Mouse (Mus musculus) megakaryocyte, adult 5-6 weeks (primary cell): Measurements from ENCODE around the gene Gm10406. TPM values are rescaled to one million over a fixed set of nuclear protein-coding genes. Genes with fewer than 3 reads are reported as not detected.
"Not testable (repeated sequence)": the region's sequence is repeated elsewhere in the genome, so short reads cannot be mapped to it uniquely, and the experiment has no call there.

Experiments used
- ATAC-seq: 2 replicates; pipeline ENCODE4 v1.8.0; 2016; ENCODE audit warnings: mild to moderate bottlenecking, inconsistent platforms; ENCODE audit not compliant: poor library complexity, severe bottlenecking
- total RNA-seq, 2 experiments: library from RNA; stranded (forward) in 1 of 2; stranded (reverse) in 1 of 2; fragments of 153-499, 151-499 nt in 1 of 2; fragments of 221-1000, 200-1000 nt in 1 of 2; gene quantifications; 2 replicates each; pipeline versions ENCODE4 v1.2.3 to v1.2.4; 2015 to 2017

The Gm10406 gene
- total RNA-seq (2015) (not detected in 2 replicates), total RNA-seq (2017) (not detected in 2 replicates)

DNA sequence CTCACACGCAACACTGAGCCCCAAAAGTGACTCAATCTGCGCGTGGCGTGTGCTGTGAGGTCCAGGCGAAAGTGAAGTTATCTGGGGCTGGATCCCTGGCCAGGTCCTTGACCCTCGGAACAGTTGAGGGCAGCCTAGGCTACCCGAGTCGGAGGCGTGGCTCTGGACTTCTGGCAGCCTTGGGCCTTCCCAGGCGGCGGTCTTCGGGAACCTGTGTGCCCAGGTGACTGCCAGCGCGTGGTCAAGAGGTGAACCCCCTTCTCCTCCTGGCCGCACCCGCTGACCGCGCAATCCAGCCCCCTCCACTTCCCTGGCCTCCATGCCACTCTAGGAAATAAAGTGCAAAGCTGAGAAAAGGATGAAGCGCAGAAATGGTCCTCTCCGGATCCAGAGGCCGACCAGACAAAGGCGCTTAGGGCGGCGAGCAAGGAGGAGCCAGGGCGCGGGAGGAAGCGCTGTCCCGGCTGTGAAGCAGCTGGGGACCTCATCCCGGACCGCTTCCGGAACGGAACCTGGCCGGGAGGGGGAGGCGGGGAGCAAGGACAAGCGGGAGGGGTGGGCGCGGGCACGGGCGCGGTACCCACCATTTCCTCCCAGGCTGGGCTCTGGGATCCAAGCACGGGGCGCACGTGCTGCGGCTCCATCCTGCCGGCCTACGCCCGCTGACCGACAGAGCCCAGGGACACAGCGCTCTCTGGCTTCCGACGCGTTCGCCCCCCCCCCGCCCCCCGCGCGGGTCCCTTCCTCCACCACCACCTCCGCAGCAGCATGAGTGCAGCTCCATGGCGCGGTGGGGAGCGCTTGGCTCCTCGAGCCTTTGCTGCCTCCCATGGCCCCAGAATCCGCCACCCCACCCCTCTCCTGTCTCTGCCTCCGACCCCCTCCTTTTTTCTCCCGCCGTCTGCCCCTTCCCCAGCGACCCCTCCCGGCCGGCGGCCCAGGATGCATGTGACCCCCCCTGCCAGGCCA, at the start of gene Gm10406:
Gene Gm10406, minus strand, starts transcription at position 669 of the 969 bp plus-strand sequence.
- not testable (repeated sequence) for ATAC-seq

- not testable (repeated sequence) for ATAC-seq
Observed at GRCm38 (mm10) chr14:7044870-7045269, 17.6 kb upstream of the Gm10406 start, which contains the start of gene Gm3685. TSS of gene Gm3685 (minus strand) at chr14:7044970.

DNA sequence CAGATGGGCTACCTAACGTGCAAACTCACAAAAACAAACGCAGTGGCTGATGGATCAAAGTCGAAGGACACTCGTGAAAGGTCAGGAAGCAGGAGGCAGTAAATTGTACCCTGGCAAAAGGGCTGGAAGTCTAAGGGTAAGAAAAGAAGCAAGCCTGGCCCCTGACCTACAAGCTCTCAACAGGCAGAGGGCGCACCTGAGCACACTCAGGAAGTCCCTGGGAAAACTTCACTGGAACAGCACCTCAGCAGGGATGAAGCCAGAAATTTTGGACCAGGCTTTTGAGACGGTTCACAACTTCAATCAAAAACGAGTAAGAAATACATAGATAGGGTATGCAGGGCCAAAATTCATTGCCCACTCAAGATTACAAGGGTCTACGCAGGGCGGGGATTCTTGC, 975 bp downstream of the Gm10406 start:
- ATAC-seq, result not testable (repeated sequence)

DNA sequence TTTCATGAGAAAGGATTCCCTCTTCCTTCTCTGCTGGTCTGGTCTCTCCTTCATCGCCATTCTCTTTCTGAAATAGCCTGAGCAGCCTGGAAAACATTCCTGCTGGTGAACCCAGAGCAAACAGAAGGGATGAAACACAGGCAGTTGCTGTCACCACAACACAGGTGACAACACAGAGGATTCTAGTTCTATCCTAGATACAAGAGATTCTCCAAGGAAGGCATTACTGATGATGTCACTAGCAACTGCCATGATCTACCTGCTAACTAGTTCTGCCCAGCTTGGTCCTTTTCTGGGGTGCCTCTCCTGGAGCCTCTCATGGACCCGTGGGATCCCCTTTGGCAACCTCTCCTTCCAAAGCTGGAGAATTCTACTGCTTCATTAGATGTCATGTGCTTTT, 53.5 kb downstream of the Gm10406 start, which contains the start of gene Gm6356:
Gene Gm6356, minus strand, starts transcription at position 101 of the 400 bp plus-strand sequence.
- ATAC-seq, result not testable (repeated sequence)

Other genes starting within 250 kb of the Gm10406 start
- gene Gm3642, start 187.1 kb downstream of the Gm10406 start, total RNA-seq (2015), result not detected in 2 replicates
- not detected in 2 replicates for gene Gm3642, start 187.1 kb downstream of the Gm10406 start, total RNA-seq (2017)
- gene Gm3667, start 137.5 kb downstream of the Gm10406 start, total RNA-seq (2015), result not detected in 2 replicates
- gene Gm3667, start 137.5 kb downstream of the Gm10406 start, total RNA-seq (2017), result not detected in 2 replicates
- not detected in 2 replicates for gene Gm6356, start 53.6 kb downstream of the Gm10406 start, total RNA-seq (2015)
- gene Gm6356, start 53.6 kb downstream of the Gm10406 start, total RNA-seq (2017), result not detected in 2 replicates
- not detected in 2 replicates for gene Gm3685, start 17.5 kb upstream of the Gm10406 start, total RNA-seq (2015)
- not detected in 2 replicates for gene Gm3685, start 17.5 kb upstream of the Gm10406 start, total RNA-seq (2017)
- not detected in 2 replicates for gene Gm3696, start 73.2 kb upstream of the Gm10406 start, total RNA-seq (2015)
- gene Gm3696, start 73.2 kb upstream of the Gm10406 start, total RNA-seq (2017), result not detected in 2 replicates
- not detected in 2 replicates for gene Gm6676, start 98.0 kb upstream of the Gm10406 start, total RNA-seq (2015)
- not detected in 2 replicates for gene Gm6676, start 98.0 kb upstream of the Gm10406 start, total RNA-seq (2017)
- gene Gm3512, start 147.1 kb upstream of the Gm10406 start, total RNA-seq (2015), result 0.20 TPM in 1 of 2 replicates, not detected in the other
- gene Gm3512, start 147.1 kb upstream of the Gm10406 start, total RNA-seq (2017), result not detected in 2 replicates
- gene Gm16434, start 167.1 kb upstream of the Gm10406 start, total RNA-seq (2015), result not detected in 2 replicates
- gene Gm16434, start 167.1 kb upstream of the Gm10406 start, total RNA-seq (2017), result not detected in 2 replicates
- gene Gm3727, start 237.3 kb upstream of the Gm10406 start, total RNA-seq (2015), result not detected in 2 replicates
- gene Gm3727, start 237.3 kb upstream of the Gm10406 start, total RNA-seq (2017), result not detected in 2 replicates